Mouse (Mus musculus) left cerebral cortex, postnatal 36 days (tissue): ENCODE measurements at regions not wholly inside any gene's neighbourhood (a gene's known extent, or its start where the extent isn't known, plus 50 kb on each side); places are given as distances from the start of the nearest gene placed in this dataset.

ENCODE experiments used
- DNase-seq, 2 experiments: peaks; one replicate each; pipeline ENCODE4 v3.0.0; 2021 to 2022; ENCODE audit warnings: low spot score in 2 of 2, mixed read lengths in 1 of 2
- intact Hi-C: fragments of 180-260 bp; cut with DNase I; formaldehyde crosslinking; loops from one replicate; pipeline ENCODE4 v1.15.1; 2025

DNA sequence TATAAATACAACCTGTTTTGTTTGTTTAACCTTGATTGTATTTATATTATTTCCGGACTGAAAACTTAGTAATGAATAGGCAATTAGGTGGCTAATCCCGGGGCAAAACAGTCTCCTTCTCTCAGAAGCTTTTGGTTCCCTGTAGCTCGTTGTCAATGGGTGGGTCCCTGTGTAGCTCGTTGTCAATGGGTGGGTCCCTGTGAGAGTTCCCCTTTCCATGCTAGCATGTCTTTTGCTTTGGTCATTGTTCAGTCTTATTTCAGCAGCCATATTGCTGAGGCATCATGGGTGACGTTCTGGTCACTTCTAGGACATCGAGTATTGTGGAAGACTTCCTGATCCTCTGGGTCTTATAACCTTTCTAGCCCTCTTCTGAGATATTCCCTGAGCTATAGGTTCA is 205.1 kb downstream of the Ahr start:
- intact Hi-C loops, result no loop called here
- DNase-seq, result no peak

DNA sequence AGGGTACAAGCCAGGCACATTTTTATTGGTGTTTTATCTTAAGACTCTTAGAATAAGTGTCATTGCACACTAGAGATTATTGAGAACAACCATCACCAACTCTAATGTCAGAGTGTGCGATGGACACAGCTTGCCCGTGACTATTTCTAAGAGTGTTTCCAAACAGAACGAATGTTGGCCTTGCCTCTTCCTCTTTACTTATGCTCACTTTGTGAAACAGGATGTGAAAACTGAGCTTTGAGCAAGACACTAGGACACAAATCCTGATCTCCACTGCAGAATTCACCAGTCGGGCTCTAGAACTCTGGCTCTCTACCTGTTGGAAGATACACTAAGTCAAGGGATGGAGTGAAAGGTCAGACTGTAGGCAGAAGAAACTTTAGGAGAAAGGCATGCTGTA is 215.3 kb downstream of the Ahr start:
- intact Hi-C loops, result no loop called here
- no peak for DNase-seq

DNA sequence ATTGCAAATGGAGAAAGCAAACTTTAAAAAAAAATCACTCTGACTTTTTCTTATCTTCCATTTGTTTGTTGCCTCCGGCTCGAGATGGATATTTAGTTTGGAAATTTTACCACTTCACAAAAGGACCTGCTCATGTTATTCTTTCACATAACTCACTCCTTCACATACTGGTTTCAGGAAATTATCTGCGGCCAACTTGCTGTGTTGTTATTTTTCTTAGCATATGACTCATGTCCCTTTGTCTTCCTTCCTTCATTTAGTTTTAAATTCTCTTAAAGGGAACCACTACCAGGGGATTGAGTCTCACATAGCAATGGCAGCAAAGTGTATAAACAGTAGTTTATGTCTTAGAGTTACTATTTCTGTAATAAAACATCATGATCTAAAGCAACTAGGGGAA is 217.8 kb downstream of the Ahr start:
- DNase-seq, result no peak
- intact Hi-C loops, result no loop called here

DNA sequence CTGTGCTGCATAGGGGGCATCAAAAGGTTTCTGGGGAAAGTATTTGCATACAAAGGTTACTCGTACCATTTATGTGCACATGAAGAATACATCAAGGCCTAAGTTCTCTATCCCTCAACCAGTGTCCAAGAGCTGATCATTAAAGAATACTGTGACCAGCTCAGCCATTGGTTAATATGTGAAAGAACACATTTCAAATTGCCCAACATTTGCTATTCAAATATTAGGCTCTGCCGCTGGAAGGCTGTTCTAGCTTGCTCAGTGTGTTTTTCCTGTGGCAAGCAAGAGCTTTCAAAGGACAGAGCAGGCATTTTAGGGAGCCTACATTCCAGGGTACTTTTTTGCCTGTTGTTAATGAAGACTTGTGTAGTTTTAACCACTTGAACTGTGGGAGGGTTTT is 220.8 kb downstream of the Ahr start:
- no peak for DNase-seq
- intact Hi-C loops, result loop anchor here (5.0 kb wide), 1 partner anchor 218 kb away; no protein-coding TSS in a partner anchor

DNA sequence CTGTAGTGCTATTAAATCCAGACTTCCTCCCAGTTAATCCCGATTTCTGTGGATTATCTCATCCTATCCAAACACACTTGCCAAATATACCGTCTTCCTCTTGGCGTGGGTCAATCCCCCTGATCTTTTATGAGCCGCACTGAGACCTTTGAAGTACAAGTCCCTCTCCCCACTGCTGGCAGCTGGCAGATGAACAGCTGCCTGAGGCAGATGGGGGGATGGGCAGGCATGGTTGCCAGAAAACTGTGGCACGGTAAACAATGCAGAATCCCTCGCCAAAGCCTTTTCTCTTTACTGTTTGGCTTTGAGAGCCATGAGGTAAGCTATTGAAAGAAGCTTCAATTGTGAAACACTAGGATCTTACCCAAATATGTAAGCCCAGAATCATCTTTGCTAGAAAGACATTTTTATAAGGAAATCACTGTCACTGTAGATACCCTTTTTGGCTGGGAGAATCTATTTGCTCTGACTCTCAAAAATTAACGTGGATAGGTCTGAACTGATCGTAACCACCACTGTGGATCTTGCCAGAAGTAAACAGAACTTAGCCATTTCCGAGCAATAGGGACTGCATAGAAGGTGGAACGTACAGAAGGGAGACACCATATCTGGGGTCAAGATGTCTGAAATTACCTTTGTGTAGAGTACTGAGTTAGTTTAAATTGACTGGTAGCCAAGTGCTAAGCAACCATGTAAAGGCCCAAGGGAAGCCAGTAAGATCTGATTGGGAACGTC is 221.5 kb downstream of the Ahr start:
- DNase-seq, result no peak
- intact Hi-C loops, result loop anchor here (5.0 kb wide), 1 partner anchor 219 kb away; no protein-coding TSS in a partner anchor

DNA sequence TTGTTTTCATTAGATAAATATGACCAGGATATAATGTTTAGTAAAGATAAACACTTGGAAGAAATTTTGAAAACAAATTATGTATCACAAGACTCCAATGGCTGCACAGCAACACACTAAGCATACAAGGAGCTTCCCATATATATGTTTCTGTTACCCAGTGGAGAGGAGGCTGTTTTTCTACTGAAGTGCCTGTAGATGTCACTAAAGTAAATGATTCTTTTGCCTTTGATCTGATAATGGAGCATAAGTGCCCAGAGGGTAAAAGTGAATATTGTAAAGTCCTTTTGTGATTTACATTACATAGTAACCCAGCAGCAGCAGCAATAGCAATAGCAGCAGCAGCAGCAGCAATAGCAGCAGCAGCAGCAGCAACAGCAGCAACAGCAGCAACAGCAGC is 226.3 kb downstream of the Ahr start:
- intact Hi-C loops, result no loop called here
- no peak for DNase-seq

DNA sequence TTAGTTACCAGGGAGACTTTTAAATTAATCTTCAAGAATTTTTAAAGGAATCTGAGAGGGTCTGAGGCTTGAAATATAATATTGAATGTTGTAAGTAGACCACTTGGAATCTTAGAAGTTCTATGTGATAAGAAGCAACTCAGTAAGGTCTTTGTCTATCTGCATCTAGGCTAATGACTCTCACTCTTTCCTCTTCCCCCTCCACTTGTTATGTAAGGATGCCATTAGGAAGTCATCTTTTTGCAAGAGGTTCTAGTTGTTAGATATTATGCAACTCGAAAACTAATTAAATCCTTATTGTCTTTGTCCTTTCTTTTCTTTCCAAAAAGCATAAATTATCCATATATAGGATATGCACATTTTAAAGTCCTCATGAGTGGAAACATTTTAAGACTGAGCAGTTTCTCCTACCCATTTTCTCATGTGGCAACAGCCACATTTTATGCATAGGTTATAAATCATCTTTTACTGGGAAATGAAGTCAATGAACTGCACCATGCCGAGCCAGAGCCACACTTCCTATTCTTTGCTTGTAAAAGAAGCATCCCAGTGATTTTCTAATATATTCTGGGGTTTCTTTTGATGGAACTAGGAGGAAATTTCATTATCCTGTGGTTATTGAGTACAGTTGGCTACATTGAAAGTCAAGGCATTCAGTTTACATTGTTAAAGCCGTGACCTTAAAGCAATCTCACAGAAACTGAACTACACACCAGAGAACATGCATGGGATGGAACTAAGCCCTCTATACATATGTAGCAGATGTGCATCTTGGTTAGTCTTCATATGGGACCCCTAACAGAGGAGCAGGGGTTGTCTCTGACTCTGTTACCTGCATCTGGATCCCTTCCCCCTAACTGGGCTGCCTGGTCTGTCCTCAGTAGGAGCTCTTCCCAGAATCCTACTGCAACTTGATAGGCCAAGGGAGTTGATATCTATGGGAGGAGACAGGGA is 230.8 kb downstream of the Ahr start:
- no peak for DNase-seq
- intact Hi-C loops, result no loop called here

DNA sequence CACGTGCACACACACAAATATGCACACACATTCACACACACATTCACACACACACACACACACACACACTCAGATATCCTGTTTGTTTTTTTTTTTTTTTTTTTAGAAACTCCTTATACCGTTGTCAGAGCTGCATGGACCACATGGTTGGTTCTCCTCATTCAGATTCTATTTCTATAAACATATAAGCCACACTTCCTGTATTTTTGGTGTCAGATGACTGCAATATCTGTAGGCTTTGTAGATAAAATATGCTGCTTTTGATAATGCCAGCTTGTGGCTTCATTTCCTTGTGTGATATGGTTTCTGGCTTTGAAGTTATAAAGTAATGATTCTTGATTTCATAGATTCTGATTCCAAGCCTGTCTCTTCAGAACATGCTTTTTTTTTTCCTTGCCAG is 231.7 kb downstream of the Ahr start:
- DNase-seq, result no peak

DNA sequence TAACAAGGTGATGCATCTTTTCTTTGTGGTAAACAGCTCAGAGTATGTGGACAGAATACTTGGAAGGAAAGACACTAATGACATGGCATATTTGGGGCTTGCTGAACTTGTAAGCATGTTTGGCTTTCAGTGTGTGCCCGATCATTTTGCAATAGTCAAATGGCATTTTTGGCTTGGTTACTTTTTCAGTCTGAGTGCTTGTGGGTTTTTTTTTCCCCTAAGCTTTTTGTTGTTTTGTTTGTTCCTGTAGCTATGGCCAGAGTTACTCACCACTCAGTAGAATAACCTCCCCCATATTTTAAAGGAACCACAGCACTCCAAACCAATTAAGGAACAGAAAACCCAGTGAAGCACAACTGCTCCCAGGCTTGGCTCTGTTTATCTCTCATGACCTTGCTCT is 240.2 kb downstream of the Ahr start:
- intact Hi-C loops, result no loop called here
- no peak for DNase-seq

More for the DNA sequence above, 231.7 kb downstream of the Ahr start:
- intact Hi-C loops, result no loop called here

DNA sequence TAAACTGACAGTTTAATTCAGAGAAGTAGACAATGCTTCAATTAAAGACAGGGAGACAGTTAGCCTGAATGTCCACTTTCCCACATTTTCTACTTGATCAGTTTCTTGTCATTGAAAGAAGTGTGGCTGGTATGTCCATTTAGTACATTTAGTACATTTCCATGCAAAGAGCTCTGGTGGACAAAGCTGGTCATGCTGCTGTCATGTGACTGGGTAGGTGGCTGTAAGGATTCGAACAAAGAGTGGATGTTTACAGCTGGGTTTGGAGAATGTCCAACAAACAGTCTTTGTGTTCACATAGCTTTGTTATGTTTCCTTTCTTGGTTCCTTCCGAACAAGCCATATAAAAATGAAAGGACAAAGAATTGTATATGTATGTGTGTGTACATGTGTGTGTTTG is 241.3 kb downstream of the Ahr start:
- intact Hi-C loops, result no loop called here
- no peak for DNase-seq

DNA sequence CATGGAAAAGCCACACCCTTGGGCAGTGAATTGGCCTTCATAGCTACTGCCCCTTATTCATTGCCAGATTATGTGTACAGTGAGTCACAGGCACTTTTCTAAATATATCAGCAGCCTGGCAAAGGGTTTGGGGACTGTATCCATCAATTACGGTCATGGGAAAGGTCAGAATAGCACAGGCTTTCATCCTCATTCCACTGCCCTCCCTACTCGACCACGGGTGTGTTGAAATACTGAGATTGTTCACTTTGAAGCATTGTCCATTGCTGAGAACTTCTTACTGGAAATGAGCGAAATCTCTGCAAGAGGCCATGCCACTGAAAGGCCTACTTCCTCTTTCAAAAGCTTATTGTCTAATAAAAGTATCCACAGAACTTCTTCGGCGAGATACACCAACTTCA is 242.9 kb downstream of the Ahr start:
- intact Hi-C loops, result no loop called here
- DNase-seq, result no peak

DNA sequence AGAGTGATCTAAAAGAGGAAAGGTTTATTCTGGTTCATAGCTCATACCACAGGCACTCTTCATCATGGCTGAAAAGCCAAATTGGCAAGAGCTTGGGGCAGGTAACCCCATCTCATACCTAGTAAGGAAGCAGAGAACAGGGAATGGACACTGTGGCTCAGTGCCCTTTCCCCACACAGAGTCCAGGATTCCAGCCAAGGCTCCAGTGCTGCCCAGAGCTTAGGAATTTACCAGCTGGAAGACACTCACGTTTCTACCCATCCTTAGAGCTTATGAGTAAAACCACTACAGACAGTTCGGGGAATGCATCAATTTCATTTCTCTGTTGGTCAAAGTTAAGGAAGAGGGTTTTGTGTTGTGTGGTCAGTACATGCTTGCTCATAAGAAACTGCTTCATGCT is 241.0 kb downstream of the Snx13 start:
- intact Hi-C loops, result no loop called here
- DNase-seq, result no peak

DNA sequence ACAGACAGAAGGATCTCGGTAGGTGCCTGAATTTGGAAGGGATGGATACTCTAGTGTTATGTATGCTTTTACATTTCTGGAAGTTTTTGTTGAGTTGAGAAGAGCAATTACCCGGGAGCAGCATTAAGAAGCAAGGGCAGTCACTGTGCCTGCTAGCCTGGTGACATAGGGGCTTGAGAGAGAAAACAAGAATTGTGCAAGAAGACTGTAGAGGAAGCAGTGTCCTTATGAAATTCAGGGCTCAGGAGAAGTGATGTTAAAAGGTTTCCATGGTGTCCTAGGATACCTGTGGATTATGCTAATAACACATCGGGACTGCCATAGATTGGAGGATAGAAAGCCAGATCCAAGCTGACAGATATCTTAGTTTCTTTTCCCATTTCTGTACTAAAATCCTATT is 240.6 kb downstream of the Snx13 start:
- intact Hi-C loops, result no loop called here
- DNase-seq, result no peak

DNA sequence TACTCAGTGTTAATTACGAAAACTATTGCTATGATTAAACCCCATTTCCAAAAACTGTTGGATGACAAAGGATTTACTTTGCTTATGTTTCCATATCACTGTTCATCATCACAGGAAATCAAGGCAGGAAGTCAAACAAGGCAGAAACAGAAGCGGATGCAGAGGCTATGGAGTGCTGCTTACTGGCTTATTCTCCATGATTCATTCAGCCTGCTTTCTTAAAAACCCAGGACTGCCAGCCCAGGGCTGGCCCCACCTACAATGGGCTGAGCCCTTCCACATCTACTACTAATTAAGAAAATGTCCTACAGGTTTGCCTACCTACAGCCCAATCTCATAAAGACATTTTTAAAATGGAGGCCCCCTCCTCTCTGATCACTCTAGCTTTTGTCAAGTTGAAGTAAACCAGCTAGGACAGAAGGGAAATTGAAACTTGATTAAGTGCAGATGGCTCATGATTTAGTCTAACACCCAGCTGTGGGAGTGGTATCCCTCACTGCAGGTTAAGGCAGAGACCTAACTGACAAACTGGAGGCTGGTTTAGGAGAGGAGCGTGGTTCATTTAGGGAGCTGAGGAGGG is 240.1 kb downstream of the Snx13 start:
- intact Hi-C loops, result no loop called here
- DNase-seq, result no peak

DNA sequence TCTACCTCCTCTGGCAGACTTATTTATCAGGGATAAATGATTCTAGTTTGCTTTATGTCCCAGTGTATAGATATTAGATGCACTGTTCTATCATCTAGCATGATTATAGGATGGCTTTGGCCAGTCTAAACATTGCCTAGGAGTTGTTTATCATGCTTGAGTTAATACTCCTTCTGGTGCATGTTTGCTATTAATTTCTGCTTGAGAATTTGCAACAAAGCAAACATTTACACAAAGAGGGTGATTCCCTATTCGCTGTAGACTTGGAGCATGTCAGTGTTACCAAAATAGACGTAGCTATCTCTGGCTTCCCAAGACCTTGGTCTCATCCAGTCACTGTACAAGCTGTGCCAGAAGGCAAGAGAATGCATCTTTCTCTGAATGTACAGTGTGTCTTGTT is 237.4 kb downstream of the Snx13 start:
- intact Hi-C loops, result no loop called here
- DNase-seq, result no peak

DNA sequence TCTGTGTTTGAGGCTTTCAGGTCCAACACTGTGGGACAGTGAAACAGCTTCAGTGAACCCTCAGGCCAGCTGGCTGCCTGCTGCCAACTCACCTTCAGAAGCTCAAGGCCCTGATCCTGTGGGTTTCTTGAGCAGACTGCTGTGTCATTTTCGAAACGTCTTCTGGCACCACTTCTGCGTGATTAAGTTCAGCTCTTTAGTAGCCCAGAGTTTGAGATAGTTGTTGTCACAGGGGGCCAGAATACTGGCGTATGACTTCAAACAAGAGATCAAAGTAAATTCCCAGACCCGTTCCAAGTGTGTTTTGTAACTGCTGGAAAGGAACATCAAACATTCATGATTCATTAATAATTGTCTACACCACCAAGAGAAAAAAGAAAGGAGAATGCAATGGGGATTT is 236.9 kb downstream of the Snx13 start:
- intact Hi-C loops, result no loop called here

DNA sequence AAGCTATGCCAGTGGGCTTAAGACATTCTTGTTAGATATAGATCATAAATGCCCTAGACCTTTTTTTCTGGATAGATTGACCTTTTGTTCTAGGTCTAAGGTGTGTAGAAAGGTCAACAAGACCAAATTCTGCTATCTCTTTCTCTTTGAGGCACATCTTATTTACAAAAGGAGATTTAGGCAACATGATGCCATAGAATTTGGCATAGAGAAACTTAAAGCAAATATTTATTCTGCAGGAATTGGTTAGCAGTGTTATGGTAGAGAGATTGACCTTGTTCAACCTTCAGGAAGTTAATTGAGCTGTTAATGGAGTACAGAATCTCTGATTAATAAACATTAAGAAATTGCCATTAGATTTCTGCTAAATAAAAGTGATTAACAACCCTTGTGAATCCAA is 236.4 kb downstream of the Snx13 start:
- DNase-seq, result no peak
- intact Hi-C loops, result no loop called here

More for the DNA sequence above, 236.9 kb downstream of the Snx13 start:
- DNase-seq, result no peak

DNA sequence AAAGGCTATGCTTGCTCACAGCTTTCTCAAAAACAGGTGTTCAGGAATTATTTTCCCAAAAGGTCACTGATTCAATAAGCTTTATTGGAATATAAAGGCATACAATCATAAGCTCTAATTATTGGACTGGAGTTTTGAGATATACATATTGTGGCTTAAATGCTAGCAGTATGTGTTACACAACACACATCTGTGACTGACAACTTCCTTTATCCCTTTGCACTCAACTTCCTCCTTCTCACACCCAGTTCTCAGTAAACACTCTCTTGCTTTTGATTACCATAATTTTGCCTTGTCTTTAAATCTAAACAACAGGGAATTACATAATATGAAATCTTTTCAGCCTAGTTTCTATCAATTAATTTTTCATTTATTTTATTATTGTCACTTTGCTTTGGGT is 222.5 kb downstream of the Snx13 start:
- no peak for DNase-seq
- intact Hi-C loops, result no loop called here

DNA sequence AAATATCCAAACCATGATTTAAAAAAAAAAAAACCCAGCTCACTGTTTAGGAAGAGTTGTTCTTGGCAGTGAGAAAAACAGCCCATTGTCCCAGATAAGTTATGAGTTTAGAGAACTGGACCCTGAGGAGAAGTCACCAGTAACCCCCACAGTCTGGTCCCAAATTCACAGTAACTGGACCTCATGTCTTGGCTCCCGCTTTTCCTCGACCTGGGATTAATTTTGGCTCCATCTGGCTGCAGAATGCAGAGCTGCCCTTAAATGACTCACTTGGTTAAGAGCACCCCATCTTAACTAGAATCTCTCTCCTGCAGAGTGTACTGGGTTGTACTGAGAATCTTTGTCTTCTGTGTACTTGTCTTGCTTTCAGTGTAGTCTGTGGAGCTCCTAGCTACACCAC is 221.0 kb downstream of the Snx13 start:
- no peak for DNase-seq
- intact Hi-C loops, result no loop called here

DNA sequence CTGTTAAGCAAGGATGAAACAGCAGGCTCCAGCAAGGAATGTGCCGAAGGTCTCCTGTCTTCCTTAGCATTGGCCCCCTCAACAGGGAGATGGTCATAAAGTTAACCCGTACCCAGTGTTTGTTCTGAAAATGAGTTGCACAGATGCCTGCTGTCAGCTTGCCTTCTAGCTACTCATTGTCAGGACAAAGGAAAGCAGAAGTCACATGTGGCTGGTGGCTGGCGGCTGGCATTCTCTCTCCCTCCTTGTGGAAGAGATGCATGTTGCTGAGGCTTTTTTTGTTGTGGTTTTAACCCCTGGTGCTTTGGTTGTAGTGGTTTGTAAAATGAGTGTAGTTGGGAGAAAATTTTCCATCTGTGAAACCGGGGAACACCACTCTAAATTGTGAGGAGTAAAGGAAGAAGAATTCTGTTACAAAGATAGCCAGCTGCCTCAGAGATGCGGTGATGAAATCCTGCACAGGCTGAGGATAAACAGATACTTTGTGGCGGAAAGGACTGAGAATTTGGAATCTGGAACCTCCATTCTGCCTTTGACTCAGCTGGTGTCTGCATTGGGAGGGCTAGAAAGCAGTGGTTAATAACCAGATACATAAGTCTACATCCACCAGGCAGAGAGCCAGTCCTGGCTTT is 220.2 kb downstream of the Snx13 start:
- intact Hi-C loops, result no loop called here

More for the DNA sequence above, 220.2 kb downstream of the Snx13 start:
- DNase-seq, result no peak
